Mouse (Mus musculus): ENCODE data around the gene Atp7a. TPM values are rescaled to one million over a fixed set of nuclear protein-coding genes. Genes with fewer than 3 reads are reported as not detected.

The Atp7a gene
- polyA plus RNA-seq, 1 experiment from 2014 or later = 23.5 TPM

GRCm38 (mm10) chrX:106085132-106085531 lies 58.1 kb downstream of the Atp7a start:
- Histone ChIP-seq H3K4me3 (no peak overlapping the region), H3K9me3 (no peaks in the 10 kb centered on the region), H3K27me3 (no peaks in the 10 kb centered on the region; the same call in 1 of the 2 replicates), H3K4me1 (no peaks in the 10 kb centered on the region), H3K36me3 (0 out of 2 replicates have a peak, but pooled peaks cover 3% of the 10 kb centered on the region), H3K27ac (no peak overlapping the region), H3K9ac (no peak overlapping the region), H3K4me2 (no peak overlapping the region)
- WGBS = 85% methylated on average over 3 of the region's 3 CpGs
- ATAC-seq (ENCODE audit: insufficient number of reproducible peaks, insufficient read depth, low FRiP score, low TSS enrichment, low read depth) = no peak

DNA sequence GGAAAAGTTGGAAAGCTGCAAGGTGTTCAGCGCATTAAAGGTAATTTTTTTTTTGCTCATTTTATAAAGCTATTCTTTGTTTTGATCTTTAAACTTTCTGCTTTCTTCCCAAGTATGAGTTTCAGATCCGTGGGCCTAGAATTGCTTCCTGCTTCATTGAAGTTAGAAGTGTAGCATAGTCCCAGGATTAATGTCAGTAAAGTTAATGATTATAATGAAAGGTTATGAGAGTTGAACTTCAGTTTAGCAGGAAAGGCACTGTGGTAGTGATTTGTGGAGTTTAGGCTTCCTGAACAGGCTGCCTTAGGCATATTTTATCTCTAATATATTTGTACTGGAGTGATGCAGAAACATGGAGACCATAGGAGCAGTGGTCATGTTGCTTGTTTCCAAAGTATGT lies 58.5 kb downstream of the Atp7a start:
- H3K4me2 ChIP-seq = no peak overlapping the region

DNA sequence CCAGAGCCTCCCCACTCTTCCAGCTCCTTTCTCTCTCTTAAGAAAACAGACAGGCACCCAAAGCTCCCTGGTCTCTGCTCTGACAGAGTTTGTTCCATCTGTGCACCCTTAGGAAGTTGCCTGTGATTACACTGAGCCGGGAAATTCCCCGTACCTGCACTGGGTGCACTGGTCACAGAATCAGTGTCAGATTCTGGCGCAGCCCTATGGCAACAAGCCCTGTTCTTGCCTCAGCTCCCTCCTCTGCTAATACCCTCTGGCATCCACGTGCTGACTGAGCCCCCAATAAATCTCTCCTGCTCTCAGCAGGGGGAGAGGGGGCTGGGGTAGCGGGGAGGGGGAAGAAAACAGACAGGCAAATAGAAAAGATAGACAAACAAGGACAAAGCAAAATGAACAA lies 65.9 kb downstream of the Atp7a start:
- no peak for ATAC-seq (ENCODE audit: insufficient number of reproducible peaks, insufficient read depth, low FRiP score, low TSS enrichment, low read depth)
- Histone ChIP-seq H3K9ac (no peak overlapping the region), H3K4me3 (no peak overlapping the region), H3K36me3 (peaks cover 6% of the 10 kb centered on the region; the same call in 1 of the 2 replicates), H3K4me1 (no peaks in the 10 kb centered on the region), H3K9me3 (no peaks in the 10 kb centered on the region), H3K4me2 (no peak overlapping the region), H3K27me3 (no peaks in the 10 kb centered on the region), H3K27ac (no peak overlapping the region)
- 34% methylated on average over 5 of the region's 5 CpGs for WGBS

More for the DNA sequence above, 58.5 kb downstream of the Atp7a start:
- Histone ChIP-seq H3K4me3 (no peak overlapping the region), H3K27me3 (no peaks in the 10 kb centered on the region; the same call in 1 of the 2 replicates), H3K4me1 (no peaks in the 10 kb centered on the region), H3K9ac (no peak overlapping the region), H3K36me3 (0 out of 2 replicates have a peak, but pooled peaks cover 3% of the 10 kb centered on the region), H3K27ac (no peak overlapping the region), H3K9me3 (no peaks in the 10 kb centered on the region)
- 90% methylated on average over 2 of the region's 2 CpGs for WGBS
- no peak for ATAC-seq (ENCODE audit: insufficient number of reproducible peaks, insufficient read depth, low FRiP score, low TSS enrichment, low read depth)

GRCm38 (mm10) chrX:106105464-106105863 lies 78.4 kb downstream of the Atp7a start:
- H3K27me3 ChIP-seq = peaks cover 2% of the 10 kb centered on the region; the same call in 1 of the 2 replicates
- H3K4me1 ChIP-seq = no peaks in the 10 kb centered on the region
- H3K9ac ChIP-seq = no peak overlapping the region
- ATAC-seq (ENCODE audit: insufficient number of reproducible peaks, insufficient read depth, low FRiP score, low TSS enrichment, low read depth) = no peak
- H3K27ac ChIP-seq = no peak overlapping the region
- peaks cover 9% of the 10 kb centered on the region; the same call in 1 of the 2 replicates for H3K36me3 ChIP-seq
- no peak overlapping the region for H3K4me2 ChIP-seq
- no peak overlapping the region for H3K4me3 ChIP-seq
- no peaks in the 10 kb centered on the region for H3K9me3 ChIP-seq
- 67% methylated on average over 2 of the region's 2 CpGs for WGBS

DNA sequence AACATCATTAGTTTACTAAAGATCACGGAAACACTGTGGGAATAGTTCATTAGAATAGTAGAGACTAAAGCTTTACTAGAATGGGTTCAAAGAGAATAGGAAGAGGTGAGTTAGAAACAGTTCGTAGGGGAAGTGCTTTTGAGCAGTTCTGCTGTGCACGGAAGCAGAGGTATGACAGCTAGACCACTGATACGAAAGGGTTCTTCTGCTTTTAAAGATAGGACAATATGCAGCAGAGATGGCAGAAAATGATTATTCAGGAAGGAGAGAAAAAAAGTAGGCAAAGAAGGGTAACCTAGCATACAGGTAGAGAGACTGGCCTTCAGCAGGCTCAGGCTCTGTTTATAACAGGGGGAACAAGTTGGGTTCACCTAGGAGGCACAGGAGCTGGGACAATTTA lies 86.8 kb downstream of the Atp7a start:
- 88% methylated on average over 4 of the region's 4 CpGs for WGBS
- H3K4me1 ChIP-seq = no peaks in the 10 kb centered on the region
- H3K27me3 ChIP-seq = peaks cover 12% of the 10 kb centered on the region; the same call in 1 of the 2 replicates
- no peak overlapping the region for H3K4me3 ChIP-seq
- H3K9me3 ChIP-seq = no peaks in the 10 kb centered on the region
- no peak for ATAC-seq (ENCODE audit: insufficient number of reproducible peaks, insufficient read depth, low FRiP score, low TSS enrichment, low read depth)
- H3K27ac ChIP-seq = no peak overlapping the region
- H3K9ac ChIP-seq = no peak overlapping the region
- peaks cover 10% of the 10 kb centered on the region for H3K36me3 ChIP-seq
- H3K4me2 ChIP-seq = no peak overlapping the region

DNA sequence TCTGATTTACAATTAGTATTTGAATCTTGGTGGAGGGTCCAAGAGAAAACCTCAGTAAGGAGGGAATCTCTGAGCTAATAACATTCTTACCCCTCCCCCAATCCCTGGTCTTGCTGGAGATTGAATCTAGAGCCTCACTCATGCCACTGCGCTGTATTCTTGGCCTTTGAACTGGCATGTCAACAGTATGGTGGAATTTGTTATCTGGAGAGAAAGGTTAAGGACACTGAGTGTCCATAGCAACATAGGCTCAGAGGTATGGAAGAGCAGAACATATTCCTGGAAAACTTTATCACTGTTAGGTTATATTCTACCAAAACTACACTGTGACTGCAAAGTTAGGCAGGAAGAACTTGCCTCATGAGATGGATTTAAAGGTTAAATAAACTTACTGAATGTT lies 87.6 kb downstream of the Atp7a start:
- H3K9ac ChIP-seq = no peak overlapping the region
- H3K9me3 ChIP-seq = no peaks in the 10 kb centered on the region
- ATAC-seq (ENCODE audit: insufficient number of reproducible peaks, insufficient read depth, low FRiP score, low TSS enrichment, low read depth) = no peak
- no peak overlapping the region for H3K27ac ChIP-seq
- no peaks in the 10 kb centered on the region for H3K4me1 ChIP-seq
- H3K36me3 ChIP-seq = peaks cover 13% of the 10 kb centered on the region
- H3K4me2 ChIP-seq = no peak overlapping the region
- H3K27me3 ChIP-seq = peaks cover 12% of the 10 kb centered on the region; the same call in 1 of the 2 replicates
- H3K4me3 ChIP-seq = no peak overlapping the region
- WGBS = 92% methylated on average over 1 of the region's 1 CpGs

GRCm38 (mm10) chrX:106122823-106123222 lies 95.7 kb downstream of the Atp7a start:
- ATAC-seq (ENCODE audit: insufficient number of reproducible peaks, insufficient read depth, low FRiP score, low TSS enrichment, low read depth) = no peak
- H3K4me1 ChIP-seq = no peaks in the 10 kb centered on the region
- H3K4me3 ChIP-seq = no peak overlapping the region
- H3K36me3 ChIP-seq = peaks cover 13% of the 10 kb centered on the region; the same call in 1 of the 2 replicates
- no peak overlapping the region for H3K9ac ChIP-seq
- H3K4me2 ChIP-seq = no peak overlapping the region
- 85% methylated on average over 2 of the region's 2 CpGs for WGBS
- no peaks in the 10 kb centered on the region for H3K9me3 ChIP-seq
- H3K27me3 ChIP-seq = peaks cover 5% of the 10 kb centered on the region; the same call in 1 of the 2 replicates
- no peak overlapping the region for H3K27ac ChIP-seq

- Histone ChIP-seq H3K36me3 (peaks cover 4% of the 10 kb centered on the region), H3K27ac (no peak overlapping the region), H3K9ac (no peak overlapping the region), H3K4me1 (no peaks in the 10 kb centered on the region), H3K27me3 (peaks cover 11% of the 10 kb centered on the region; the same call in 1 of the 2 replicates), H3K9me3 (no peaks in the 10 kb centered on the region), H3K4me2 (no peak overlapping the region), H3K4me3 (no peak overlapping the region)
- WGBS = 89% methylated on average over 6 of the region's 6 CpGs
- ATAC-seq (ENCODE audit: insufficient number of reproducible peaks, insufficient read depth, low FRiP score, low TSS enrichment, low read depth) = no peak
Measured at GRCm38 (mm10) chrX:106128283-106128682, 101.2 kb downstream of the Atp7a start.

- no peak overlapping the region for H3K9ac ChIP-seq
- no peak overlapping the region for H3K27ac ChIP-seq
- no peaks in the 10 kb centered on the region for H3K9me3 ChIP-seq
- H3K27me3 ChIP-seq = peaks cover 8% of the 10 kb centered on the region; the same call in 1 of the 2 replicates
- no peak overlapping the region for H3K4me3 ChIP-seq
- no peak overlapping the region for H3K4me2 ChIP-seq
- whole genome bisulfite sequencing = 90% methylated on average over 4 of the region's 4 CpGs
- H3K4me1 ChIP-seq = no peaks in the 10 kb centered on the region
- ATAC-seq (ENCODE audit: insufficient number of reproducible peaks, insufficient read depth, low FRiP score, low TSS enrichment, low read depth) = no peak
- H3K36me3 ChIP-seq = no peaks in the 10 kb centered on the region; the same call in 1 of the 2 replicates
Measured at GRCm38 (mm10) chrX:106129877-106130276, 102.8 kb downstream of the Atp7a start.

DNA sequence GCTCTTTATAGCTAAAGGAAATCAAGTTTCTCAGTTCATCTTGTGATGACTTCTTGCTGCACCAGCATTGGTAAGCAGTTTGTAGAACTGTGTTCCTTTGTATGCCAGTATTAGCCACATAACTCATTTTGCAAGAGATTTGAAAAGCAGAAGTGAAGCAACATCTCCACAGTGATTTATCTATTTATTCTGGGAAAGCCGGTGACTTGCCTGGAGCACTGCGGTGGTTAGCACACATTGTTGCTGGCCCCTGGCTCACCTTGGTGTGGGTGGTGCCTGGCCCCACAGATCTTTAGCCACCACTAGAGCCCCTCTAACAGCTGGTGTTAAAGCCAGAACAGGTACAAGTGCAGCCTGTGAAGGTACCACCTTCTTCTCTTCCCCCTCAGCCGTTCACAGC lies 107.8 kb downstream of the Atp7a start:
- H3K27ac ChIP-seq = no peak overlapping the region
- H3K36me3 ChIP-seq = no peaks in the 10 kb centered on the region
- 0 out of 2 replicates have a peak, but pooled peaks cover 8% of the 10 kb centered on the region for H3K27me3 ChIP-seq
- H3K9ac ChIP-seq = no peak overlapping the region
- H3K9me3 ChIP-seq = no peaks in the 10 kb centered on the region
- H3K4me1 ChIP-seq = no peaks in the 10 kb centered on the region
- H3K4me3 ChIP-seq = no peak overlapping the region
- 87% methylated on average over 3 of the region's 3 CpGs for WGBS
- no peak for ATAC-seq (ENCODE audit: insufficient number of reproducible peaks, insufficient read depth, low FRiP score, low TSS enrichment, low read depth)
- H3K4me2 ChIP-seq = no peak overlapping the region

DNA sequence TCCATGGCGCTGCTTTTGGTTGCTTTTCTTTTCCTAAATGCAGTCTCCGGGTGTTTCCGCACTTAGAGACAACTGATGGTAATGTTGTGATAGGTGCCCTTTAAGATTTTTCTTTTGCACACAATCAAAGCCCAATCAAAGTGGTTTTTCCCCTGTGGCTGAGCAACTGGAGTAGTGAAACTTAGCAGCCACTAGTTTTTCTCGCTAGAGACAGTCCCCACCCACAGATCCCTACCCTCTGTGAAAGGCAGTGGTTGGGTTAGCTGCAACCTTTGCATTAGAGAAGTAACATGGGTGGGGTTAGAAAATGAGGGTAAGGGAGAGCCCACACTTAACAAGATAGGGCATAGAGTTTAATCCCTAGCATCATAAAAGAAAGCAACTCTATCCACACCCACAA lies 108.4 kb downstream of the Atp7a start:
- Histone ChIP-seq H3K27me3 (0 out of 2 replicates have a peak, but pooled peaks cover 8% of the 10 kb centered on the region), H3K4me1 (no peaks in the 10 kb centered on the region), H3K27ac (no peak overlapping the region), H3K4me3 (no peak overlapping the region), H3K4me2 (no peak overlapping the region), H3K9ac (no peak overlapping the region), H3K9me3 (no peaks in the 10 kb centered on the region), H3K36me3 (no peaks in the 10 kb centered on the region)
- ATAC-seq (ENCODE audit: insufficient number of reproducible peaks, insufficient read depth, low FRiP score, low TSS enrichment, low read depth) = no peak
- WGBS = 81% methylated on average over 4 of the region's 4 CpGs

DNA sequence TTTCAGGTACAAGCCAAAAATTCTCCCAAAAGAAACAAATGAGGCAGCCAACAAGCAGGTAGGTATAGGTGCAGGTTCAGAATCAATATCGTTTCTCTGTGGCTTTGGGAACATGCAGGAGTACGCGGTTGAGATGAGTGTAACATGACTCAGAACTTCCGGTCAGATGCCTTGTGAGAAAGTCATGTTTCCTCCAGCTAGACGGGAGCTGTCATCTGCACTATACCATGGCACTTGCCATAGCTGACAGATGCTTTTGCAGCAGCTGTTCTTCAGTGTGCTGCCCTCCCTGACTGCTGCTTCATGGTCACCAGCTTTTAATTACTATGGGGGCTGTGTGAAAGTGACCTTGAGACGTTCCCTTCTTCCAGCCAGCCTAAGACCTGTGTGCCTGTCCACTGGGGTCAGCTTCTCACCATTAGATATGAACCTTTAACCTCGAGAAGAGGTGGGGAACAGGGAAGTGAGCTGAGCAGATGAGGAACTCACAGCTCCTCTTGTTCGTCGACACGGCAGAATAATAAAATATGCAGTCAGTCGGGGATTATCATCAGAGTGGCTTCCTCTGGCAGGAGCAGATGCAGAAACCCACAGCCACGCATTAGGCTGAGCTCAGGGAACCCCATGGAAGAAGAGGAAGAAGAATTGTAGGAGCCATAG lies 109.0 kb downstream of the Atp7a start:
- no peak for ATAC-seq (ENCODE audit: insufficient number of reproducible peaks, insufficient read depth, low FRiP score, low TSS enrichment, low read depth)
- no peak overlapping the region for H3K27ac ChIP-seq

More for the DNA sequence above, 109.0 kb downstream of the Atp7a start:
- Histone ChIP-seq H3K4me3 (no peak overlapping the region), H3K4me2 (no peak overlapping the region), H3K9me3 (no peaks in the 10 kb centered on the region), H3K9ac (no peak overlapping the region), H3K36me3 (no peaks in the 10 kb centered on the region), H3K27me3 (0 out of 2 replicates have a peak, but pooled peaks cover 8% of the 10 kb centered on the region), H3K4me1 (no peaks in the 10 kb centered on the region)
- 66% methylated on average over 12 of the region's 12 CpGs for WGBS

Data from embryonic facial prominence, embryonic 13.5 days (tissue).